Mouse (Mus musculus): ENCODE measurements around the gene Hoxd12. TPM values are rescaled to one million over a fixed set of nuclear protein-coding genes. Genes with fewer than 3 reads are reported as not detected.

Gene Hoxd12
- polyA plus RNA-seq, 1 experiment from 2014 or later, result not detected

DNA sequence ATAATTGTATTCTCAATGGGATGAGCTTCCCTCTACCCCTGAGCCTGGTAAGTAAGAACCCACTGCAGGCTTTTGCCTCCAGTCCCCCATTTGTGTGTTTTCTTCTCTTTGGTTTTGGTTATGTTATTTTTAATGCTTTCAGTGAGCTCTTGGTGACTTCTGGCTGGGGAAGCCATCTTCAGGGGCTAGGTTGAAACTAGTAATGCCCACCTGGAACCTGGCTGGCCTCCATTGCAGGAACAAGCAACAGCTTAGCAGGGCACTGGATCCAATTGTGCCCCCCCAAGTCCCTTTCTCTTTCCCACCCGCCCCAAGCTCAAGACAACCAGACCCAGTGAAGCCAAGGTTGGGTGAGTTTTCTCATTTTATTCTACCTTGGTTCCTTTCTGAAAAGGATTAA is 20.6 kb downstream of the Hoxd12 start:
- H3K27me3 ChIP-seq, result peaks cover 83% of the 10 kb centered on the region
- H3K4me3 ChIP-seq, result no peak overlapping the region
- no peak overlapping the region for H3K4me2 ChIP-seq
- WGBS, result 0% methylated on average over 1 of the region's 1 CpGs
- no peak overlapping the region for H3K9ac ChIP-seq
- no peaks in the 10 kb centered on the region for H3K9me3 ChIP-seq
- ATAC-seq (ENCODE audit: low FRiP score, low read depth), result no peak
- H3K27ac ChIP-seq (replicated peaks), result no peak overlapping the region
- H3K36me3 ChIP-seq, result no peaks in the 10 kb centered on the region
- H3K4me1 ChIP-seq (replicated peaks), result peaks cover 12% of the 10 kb centered on the region

DNA sequence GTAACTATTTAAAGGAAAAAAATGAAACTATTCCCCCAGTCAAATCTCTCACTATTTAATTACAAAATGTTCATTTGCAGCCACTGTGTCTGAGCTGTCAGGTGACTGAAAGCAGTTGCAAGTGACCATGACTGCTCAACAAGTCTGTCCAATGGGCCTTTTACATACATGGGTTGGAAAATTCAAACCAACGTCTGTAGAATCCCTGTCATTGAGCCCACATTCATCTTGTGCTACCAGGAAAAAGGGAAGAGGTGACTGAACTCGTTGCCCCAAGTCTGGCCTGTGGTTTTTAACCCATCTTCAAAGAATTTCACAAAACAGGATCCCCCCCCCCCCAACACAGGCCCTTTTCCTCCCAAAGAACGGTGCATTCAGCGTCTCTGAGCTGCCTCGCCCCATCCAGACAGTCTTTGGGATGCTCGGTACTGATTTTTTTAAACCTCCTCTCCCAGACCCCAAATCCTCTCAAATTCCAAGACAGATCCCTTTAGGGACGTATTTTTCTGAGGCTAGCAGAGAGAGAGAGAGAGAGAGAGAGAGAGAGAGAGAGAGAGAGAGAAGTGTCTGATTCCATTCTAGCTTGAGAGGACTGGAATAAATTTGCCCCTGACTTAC is 21.1 kb downstream of the Hoxd12 start:
- WGBS, result 3% methylated on average over 7 of the region's 7 CpGs
- ATAC-seq (ENCODE audit: low FRiP score, low read depth), result no peak
- H3K9me3 ChIP-seq, result no peaks in the 10 kb centered on the region
- H3K4me2 ChIP-seq, result no peak overlapping the region
- no peak overlapping the region for H3K9ac ChIP-seq
- no peaks in the 10 kb centered on the region for H3K36me3 ChIP-seq
- H3K27ac ChIP-seq (replicated peaks), result no peak overlapping the region
- no peak overlapping the region for H3K4me3 ChIP-seq
- H3K27me3 ChIP-seq, result peaks cover 87% of the 10 kb centered on the region
- H3K4me1 ChIP-seq (replicated peaks), result peaks cover 12% of the 10 kb centered on the region

DNA sequence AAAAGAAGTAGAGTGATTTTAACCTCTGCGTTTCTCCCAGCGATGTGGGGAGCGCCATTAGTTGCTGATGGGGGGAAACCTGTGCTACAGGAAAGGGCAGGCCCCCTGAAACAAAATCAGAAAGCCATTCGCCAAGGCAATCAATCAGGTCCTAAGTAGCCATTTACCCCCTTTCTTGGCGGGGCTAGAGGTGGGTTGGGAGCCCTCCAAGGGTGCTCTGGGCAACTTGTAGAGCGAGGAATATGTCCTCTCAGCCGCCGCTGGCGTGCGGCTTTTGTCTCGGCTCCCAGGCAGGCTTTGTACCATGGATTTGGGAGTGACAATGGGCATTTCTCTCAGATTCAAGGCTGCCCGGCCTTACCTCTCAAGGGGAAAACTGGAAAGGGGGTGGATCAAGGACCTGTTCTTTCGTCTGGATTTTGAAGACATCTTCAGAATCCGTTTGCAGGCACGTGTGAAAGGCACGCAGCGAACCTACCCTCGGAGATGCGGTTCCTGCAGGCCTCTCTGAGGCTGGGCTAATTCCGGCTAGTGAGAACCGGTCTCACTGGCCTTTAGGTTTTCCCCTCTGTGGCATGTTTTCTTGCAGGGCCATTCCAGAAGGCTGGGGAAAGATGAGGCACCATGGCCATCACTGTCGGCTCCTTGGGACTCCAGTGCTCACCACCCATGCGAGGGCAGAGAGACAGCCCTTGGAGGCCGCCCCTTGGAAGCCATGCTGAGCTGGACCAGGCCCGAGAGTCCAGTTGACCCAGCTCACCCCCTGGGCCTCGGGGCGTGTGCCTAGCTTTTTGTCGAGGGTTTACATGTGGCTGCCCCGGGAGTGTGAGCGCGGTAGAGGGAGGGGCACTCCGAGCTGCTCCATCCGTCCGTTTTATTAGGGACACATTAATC is 21.9 kb downstream of the Hoxd12 start:
- Histone ChIP-seq H3K4me3 (no peak overlapping the region), H3K27me3 (peaks cover 87% of the 10 kb centered on the region), H3K9me3 (no peaks in the 10 kb centered on the region), H3K9ac (no peak overlapping the region), H3K27ac (replicated peaks) (no peak overlapping the region), H3K4me1 (replicated peaks) (peaks cover 12% of the 10 kb centered on the region), H3K4me2 (no peak overlapping the region), H3K36me3 (no peaks in the 10 kb centered on the region)
- WGBS, result 2% methylated on average over 34 of the region's 34 CpGs
- no peak for ATAC-seq (ENCODE audit: low FRiP score, low read depth)

DNA sequence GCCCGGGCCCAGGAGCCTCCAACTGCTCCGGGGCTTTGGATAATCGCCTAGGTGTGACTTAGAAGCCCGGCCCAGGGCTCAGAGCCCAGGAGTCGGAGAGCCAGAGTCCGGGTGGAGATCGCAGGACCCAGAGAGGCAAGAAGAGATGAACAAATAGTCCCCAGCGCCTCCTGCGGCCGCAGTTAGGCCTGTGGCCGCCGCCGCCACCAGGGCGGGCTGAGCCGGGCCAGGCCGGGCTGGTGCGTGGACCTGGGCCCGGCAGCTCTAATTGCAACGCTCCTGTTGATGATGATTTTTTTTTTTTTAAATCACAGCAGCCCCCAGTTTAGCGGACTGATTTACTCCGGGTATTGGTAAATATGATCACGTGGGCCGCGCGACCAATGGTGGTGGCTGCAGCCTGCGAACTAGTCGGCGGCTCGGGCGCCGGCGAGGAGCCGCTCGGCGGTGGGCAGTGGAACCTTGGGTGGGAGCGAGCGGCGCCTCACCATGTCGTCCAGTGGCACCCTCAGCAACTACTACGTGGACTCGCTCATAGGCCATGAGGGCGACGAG is 22.8 kb downstream of the Hoxd12 start, which contains the start of gene Hoxd9:
TSS of gene Hoxd9 (plus strand) at position 161 of the 555 bp plus-strand sequence.
- H3K4me1 ChIP-seq (replicated peaks), result peaks cover 12% of the 10 kb centered on the region
- H3K27me3 ChIP-seq, result peaks cover 85% of the 10 kb centered on the region
- 0 out of 2 replicates have a peak, but pooled peaks have one; percentile 15 for ATAC-seq (ENCODE audit: low FRiP score, low read depth)
- H3K4me3 ChIP-seq, result peak within 1 kb of the TSS; percentile 26
- H3K4me2 ChIP-seq, result peak within 1 kb of the TSS; percentile 51
- no peaks in the 10 kb centered on the region for H3K36me3 ChIP-seq
- H3K9ac ChIP-seq, result no peak within 1 kb of the TSS
- no peak within 1 kb of the TSS for H3K27ac ChIP-seq (replicated peaks)
- H3K9me3 ChIP-seq, result no peaks in the 10 kb centered on the region
- WGBS, result under 1% methylated on average over 43 of the region's 43 CpGs

DNA sequence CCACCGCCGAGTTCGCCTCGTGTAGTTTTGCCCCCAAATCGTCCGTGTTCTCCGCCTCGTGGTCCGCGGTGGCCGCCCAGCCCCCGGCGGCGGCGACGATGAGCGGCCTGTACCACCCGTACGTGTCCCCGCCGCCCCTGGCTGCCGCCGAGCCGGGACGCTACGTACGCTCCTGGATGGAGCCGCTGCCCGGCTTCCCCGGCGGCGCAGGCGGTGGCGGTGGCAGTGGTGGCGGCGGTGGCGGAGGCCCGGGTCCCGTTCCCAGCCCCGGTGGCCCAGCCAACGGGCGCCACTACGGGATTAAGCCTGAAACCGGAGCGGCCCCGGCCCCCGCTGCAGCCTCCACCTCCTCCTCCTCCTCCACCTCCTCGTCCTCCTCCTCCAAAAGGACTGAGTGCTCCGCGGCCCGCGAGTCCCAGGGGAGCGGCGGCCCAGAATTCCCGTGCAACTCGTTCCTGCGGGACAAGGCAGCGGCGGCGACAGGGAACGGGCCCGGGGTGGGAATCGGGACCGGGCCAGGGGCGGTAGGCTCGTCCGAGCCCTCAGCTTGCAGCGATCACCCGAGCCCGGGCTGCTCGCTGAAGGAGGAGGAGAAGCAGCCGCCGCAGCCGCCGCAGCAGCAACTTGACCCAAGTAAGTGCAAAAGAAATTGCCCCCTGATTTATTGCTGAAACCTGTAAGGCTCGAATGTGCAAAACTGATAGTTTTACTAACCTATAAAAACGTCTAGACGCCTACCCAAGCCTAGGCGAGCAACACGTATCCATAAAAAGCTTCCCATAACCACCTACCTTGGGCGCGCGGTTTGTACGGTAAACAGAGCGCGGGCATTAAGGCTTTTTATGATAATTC is 23.6 kb downstream of the Hoxd12 start:
- no peak overlapping the region for H3K27ac ChIP-seq (replicated peaks)
- no peaks in the 10 kb centered on the region for H3K36me3 ChIP-seq
- H3K4me3 ChIP-seq, result peak overlapping the region; percentile 26
- H3K9ac ChIP-seq, result no peak overlapping the region
- no peak for ATAC-seq (ENCODE audit: low FRiP score, low read depth)
- peak overlapping the region; percentile 51 for H3K4me2 ChIP-seq
- peaks cover 12% of the 10 kb centered on the region for H3K4me1 ChIP-seq (replicated peaks)
- WGBS, result under 1% methylated on average over 70 of the region's 86 CpGs
- H3K9me3 ChIP-seq, result no peaks in the 10 kb centered on the region
- peaks cover 82% of the 10 kb centered on the region for H3K27me3 ChIP-seq

DNA sequence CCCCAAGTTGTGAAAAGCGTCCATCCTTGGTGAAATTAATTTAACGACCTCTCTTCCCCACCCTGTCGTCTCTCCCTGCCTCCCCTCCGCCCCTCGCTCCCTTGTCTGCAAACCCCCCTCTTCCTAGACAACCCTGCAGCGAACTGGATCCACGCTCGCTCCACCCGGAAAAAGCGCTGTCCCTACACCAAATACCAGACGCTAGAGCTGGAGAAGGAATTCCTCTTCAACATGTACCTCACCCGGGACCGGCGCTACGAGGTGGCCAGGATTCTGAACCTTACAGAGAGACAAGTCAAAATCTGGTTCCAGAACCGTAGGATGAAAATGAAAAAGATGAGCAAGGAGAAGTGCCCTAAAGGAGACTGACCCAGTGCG is 24.2 kb downstream of the Hoxd12 start:
- Histone ChIP-seq H3K36me3 (no peaks in the 10 kb centered on the region), H3K4me2 (no peak overlapping the region), H3K9ac (no peak overlapping the region), H3K4me3 (no peak overlapping the region), H3K27me3 (peaks cover 82% of the 10 kb centered on the region), H3K4me1 (replicated peaks) (peaks cover 12% of the 10 kb centered on the region), H3K9me3 (no peaks in the 10 kb centered on the region), H3K27ac (replicated peaks) (no peak overlapping the region)
- 2% methylated on average over 17 of the region's 17 CpGs for WGBS
- ATAC-seq (ENCODE audit: low FRiP score, low read depth), result no peak

DNA sequence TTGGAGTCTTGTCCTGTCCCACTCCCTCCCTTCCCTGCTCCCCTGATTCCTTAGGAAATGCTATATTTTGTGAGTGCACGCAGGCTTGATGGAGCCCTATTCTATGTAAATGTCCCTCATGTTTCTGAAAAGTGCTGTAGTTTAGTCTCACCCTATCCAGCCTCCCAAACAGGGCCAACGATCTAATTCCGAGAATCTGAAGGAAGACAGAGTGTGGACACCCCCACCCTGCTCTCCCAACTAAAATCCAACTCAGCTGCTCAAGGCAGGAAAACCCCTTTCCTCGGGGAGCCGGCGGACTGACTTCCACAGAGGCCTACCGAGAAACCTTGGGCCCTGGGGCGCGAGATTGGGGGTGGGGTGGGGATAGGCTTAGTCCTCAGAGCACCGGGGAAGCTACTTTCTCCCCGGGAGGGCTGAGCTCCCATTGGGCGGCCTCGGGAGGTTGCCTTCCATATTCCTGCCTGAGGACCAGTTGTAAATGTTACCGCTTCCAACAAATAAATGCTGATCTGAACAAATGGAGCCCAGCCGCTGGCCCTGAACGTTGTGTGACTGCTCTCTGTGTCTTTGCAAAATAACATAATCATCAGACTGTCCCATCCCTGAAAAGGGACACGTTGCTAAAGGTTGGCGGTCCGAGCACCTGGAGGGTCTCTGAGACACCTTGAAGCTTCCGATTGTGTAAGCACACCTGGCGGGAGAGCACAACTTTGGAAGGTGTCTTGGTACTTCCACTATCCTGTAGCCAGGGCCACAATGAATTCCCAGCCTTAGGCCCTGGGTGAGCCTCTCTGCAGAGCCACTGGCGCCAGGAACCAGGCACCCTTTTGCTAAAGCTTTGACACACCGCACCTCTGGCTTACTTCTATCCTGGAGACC is 25.1 kb downstream of the Hoxd12 start:
- H3K4me2 ChIP-seq, result no peak overlapping the region
- no peak overlapping the region for H3K27ac ChIP-seq (replicated peaks)
- H3K4me3 ChIP-seq, result no peak overlapping the region

DNA sequence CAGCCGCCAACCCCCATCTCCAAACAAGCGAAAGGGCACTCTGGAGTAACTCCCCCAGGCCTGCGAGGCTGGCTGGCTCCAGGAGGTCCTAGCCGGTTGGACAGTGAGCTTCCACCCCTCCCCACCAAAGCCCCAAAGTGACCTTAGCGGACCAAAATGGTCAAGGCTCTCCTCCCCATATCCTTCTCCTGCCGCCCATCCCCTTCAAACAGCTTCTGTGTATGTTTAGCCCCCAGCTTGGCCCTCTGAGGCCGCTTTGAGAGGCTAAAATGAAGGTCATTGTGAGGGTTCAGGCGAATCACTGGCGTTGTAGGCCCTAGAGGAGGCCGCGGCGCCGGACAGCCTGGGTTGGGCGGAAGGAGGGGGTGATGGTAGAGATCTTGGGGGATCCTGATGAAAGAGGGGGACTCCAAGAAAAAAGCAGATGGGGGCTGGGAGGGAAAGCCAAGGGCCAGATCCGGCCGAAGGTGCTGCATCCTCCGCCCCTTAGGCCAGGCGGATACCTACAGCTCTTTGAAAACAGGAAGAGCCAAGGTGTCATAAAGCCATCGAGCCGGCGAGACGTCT is 25.8 kb downstream of the Hoxd12 start:
- Histone ChIP-seq H3K9ac (no peak overlapping the region), H3K4me2 (no peak overlapping the region), H3K9me3 (no peaks in the 10 kb centered on the region), H3K4me1 (replicated peaks) (peaks cover 21% of the 10 kb centered on the region), H3K36me3 (no peaks in the 10 kb centered on the region), H3K27me3 (peaks cover 78% of the 10 kb centered on the region), H3K4me3 (no peak overlapping the region), H3K27ac (replicated peaks) (no peak overlapping the region)
- no peak for ATAC-seq (ENCODE audit: low FRiP score, low read depth)
- WGBS, result 2% methylated on average over 22 of the region's 22 CpGs

More for the DNA sequence above, 25.1 kb downstream of the Hoxd12 start:
- 3% methylated on average over 23 of the region's 23 CpGs for WGBS
- no peak for ATAC-seq (ENCODE audit: low FRiP score, low read depth)
- no peaks in the 10 kb centered on the region for H3K36me3 ChIP-seq
- H3K4me1 ChIP-seq (replicated peaks), result peaks cover 14% of the 10 kb centered on the region
- no peak overlapping the region for H3K9ac ChIP-seq
- no peaks in the 10 kb centered on the region for H3K9me3 ChIP-seq
- peaks cover 80% of the 10 kb centered on the region for H3K27me3 ChIP-seq

DNA sequence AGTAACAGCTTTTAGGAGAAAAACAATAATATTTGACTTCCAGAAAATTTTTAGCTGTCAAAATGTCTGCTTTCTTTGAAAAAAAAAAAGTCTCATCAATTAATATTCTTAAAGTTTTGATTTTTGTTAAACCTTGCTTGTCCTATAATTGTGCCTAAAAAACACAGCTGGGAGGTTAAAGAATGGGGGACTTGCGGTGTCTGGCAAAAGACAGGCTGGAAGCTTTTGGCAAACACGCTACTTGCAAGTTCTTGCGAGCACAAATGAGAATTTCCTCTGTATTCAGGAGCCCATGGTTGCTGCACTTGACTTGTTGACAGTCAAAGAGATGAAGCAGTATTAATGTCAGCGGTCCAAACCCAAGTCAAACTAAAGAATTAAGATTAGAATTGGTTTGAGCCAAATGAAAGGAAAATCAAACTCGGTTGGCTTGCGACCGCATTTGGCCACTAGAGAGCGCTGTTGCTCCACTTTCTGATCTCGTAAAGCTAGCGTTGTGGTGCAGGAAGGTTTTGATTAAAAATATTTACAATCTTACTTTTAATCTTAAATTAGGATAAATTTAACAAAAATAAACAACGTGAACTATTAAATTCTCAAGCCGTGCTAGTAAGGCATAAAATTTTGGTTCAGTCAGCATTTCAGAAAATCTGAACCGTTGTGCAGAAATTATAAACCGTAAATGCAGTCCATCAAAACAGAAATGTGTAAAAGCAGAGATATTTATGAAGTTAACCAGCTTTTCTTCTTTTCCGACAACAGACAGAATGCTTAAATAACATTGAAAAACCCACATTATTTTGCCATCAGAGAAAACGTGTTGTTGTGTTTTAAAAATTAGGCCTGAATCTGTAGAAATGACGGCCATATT is 27.4 kb downstream of the Hoxd12 start:
- Histone ChIP-seq H3K9ac (no peak overlapping the region), H3K27ac (replicated peaks) (no peak overlapping the region), H3K4me3 (no peak overlapping the region), H3K36me3 (no peaks in the 10 kb centered on the region), H3K27me3 (peaks cover 76% of the 10 kb centered on the region), H3K4me2 (no peak overlapping the region), H3K4me1 (replicated peaks) (peaks cover 23% of the 10 kb centered on the region), H3K9me3 (no peaks in the 10 kb centered on the region)
- 11% methylated on average over 17 of the region's 17 CpGs for WGBS
- no peak for ATAC-seq (ENCODE audit: low FRiP score, low read depth)

DNA sequence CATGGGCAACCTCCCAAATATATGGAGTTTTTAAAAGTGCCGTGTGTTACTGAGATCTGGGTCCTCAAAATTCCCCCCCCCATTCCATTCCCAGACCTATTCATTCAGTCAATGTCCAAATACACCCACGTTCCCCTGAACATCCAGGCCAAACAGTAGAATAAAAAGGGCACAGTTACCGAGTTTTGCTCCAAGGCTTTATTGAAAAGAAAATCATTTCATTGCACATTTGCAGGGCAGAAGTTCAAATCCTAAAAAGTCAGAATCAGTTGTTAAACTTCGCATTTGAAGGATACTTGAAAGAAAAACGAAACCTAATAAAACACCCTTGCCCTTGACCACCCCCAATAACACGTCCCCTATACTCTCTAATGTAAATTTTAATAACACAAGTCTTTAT is 28.0 kb downstream of the Hoxd12 start:
- Histone ChIP-seq H3K27ac (replicated peaks) (no peak overlapping the region), H3K4me3 (no peak overlapping the region), H3K9me3 (no peaks in the 10 kb centered on the region), H3K27me3 (peaks cover 77% of the 10 kb centered on the region), H3K4me1 (replicated peaks) (peaks cover 19% of the 10 kb centered on the region), H3K36me3 (no peaks in the 10 kb centered on the region), H3K4me2 (no peak overlapping the region), H3K9ac (no peak overlapping the region)
- no peak for ATAC-seq (ENCODE audit: low FRiP score, low read depth)
- WGBS, result 16% methylated on average over 6 of the region's 6 CpGs

Data from hindbrain, embryonic 15.5 days (tissue).